Comparison of ENCODE assay signal across 8 mouse cellular contexts in the genomic region with DNA sequence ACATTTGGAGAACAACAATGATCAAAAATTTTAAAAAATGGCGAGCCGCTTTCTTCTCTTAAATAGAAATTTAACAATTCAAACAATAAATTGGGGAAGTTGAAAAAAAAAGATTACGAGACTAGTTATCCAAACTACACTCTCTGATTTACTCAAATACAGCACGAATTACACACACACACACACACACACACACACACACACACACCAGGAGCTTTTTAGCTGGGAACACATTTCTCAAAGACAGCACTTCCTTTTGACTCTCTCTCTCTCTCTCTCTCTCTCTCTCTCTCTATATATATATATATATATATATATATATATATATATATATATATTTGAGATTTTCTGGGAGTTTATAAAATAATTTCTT. TPM values are rescaled to one million over a fixed set of nuclear protein-coding genes. Genes with fewer than 3 reads are reported as not detected.
DNase-seq lines count a peak whose midpoint lies in the region; ATAC-seq and TF ChIP-seq lines count a peak whose summit lies in the region.
"Had no signal": no experiment of that assay in that cellular context is flagged by ENCODE, and none has a peak within 500 bp of the region (broad histone marks: within the 10 kb centered on the region; RNA-seq: fewer than 3 reads in every experiment).

No protein-coding gene starts in this region.

- H3K4me2 ChIP-seq in forebrain, embryonic 14.5 days (ENCODE audit: low read length), result peak overlapping the region; percentile 57
- H3K4me2 ChIP-seq in limb, embryonic 11.5 days (ENCODE audit: low read depth, severe bottlenecking), result peak overlapping the region; percentile 82; the same call in 1 of the 2 replicates
- H3K4me2 ChIP-seq in neural tube, embryonic 14.5 days (ENCODE audit: low read depth, low read length), result peak overlapping the region; percentile 59

- no peaks in the 10 kb centered on the region for H3K36me3 ChIP-seq in forebrain, embryonic 14.5 days (ENCODE audit: control insufficient read depth, insufficient read depth, low read length)
- H3K36me3 ChIP-seq in limb, embryonic 11.5 days (ENCODE audit: control insufficient read depth, insufficient read depth, low read length), result no peaks in the 10 kb centered on the region
- no peaks in the 10 kb centered on the region for H3K36me3 ChIP-seq in neural tube, embryonic 14.5 days (ENCODE audit: control insufficient read depth, insufficient read depth, low read length)

- no peak overlapping the region for H3K9ac ChIP-seq in forebrain, embryonic 14.5 days (ENCODE audit: low read length)
- H3K9ac ChIP-seq in limb, embryonic 11.5 days (ENCODE audit: low read length), result no peak overlapping the region
- H3K9ac ChIP-seq in neural tube, embryonic 14.5 days (replicated peaks; ENCODE audit: low read depth, low read length), result peak overlapping the region; percentile 59; the same call in 1 of the 2 replicates

- no peak overlapping the region for H3K27ac ChIP-seq in layer of hippocampus, adult 2 months
- H3K27ac ChIP-seq in forebrain, embryonic 14.5 days (ENCODE audit: low read depth, low read length), result no peak overlapping the region
- H3K27ac ChIP-seq in limb, embryonic 11.5 days (replicated peaks; ENCODE audit: low read depth, low read length), result peak overlapping the region; percentile 95; the same call in 1 of the 2 replicates
- peak overlapping the region; percentile 95 for H3K27ac ChIP-seq in neural tube, embryonic 14.5 days (ENCODE audit: low read depth, low read length)

- intact Hi-C loops in left cerebral cortex, postnatal 4 days (cut with DNase I), result no loop called here
- intact Hi-C loops in left cerebral cortex, postnatal 36 days (cut with DNase I), result no loop called here

- no peaks in the 10 kb centered on the region for H3K9me3 ChIP-seq in forebrain, embryonic 14.5 days (replicated peaks; ENCODE audit: control insufficient read depth, low read length)
- no peaks in the 10 kb centered on the region for H3K9me3 ChIP-seq in limb, embryonic 11.5 days (ENCODE audit: control insufficient read depth, low read length)
- no peaks in the 10 kb centered on the region for H3K9me3 ChIP-seq in neural tube, embryonic 14.5 days (ENCODE audit: control insufficient read depth, low read length)

- H3K4me1 ChIP-seq in forebrain, embryonic 14.5 days (ENCODE audit: control insufficient read depth, insufficient read depth, low read length), result peaks cover 4% of the 10 kb centered on the region
- H3K4me1 ChIP-seq in limb, embryonic 11.5 days (ENCODE audit: control insufficient read depth, insufficient read depth, low read length), result peaks cover 7% of the 10 kb centered on the region; the same call in 1 of the 2 replicates
- peaks cover 8% of the 10 kb centered on the region for H3K4me1 ChIP-seq in neural tube, embryonic 14.5 days (ENCODE audit: control insufficient read depth, insufficient read depth, low read length)

- peaks cover 52% of the 10 kb centered on the region for H3K27me3 ChIP-seq in forebrain, embryonic 14.5 days (replicated peaks; ENCODE audit: control insufficient read depth, insufficient read depth, low read length)
- H3K27me3 ChIP-seq in limb, embryonic 11.5 days (ENCODE audit: control insufficient read depth, insufficient read depth, low read length), result no peaks in the 10 kb centered on the region
- H3K27me3 ChIP-seq in neural tube, embryonic 14.5 days (ENCODE audit: control insufficient read depth, insufficient read depth, low read length), result no peaks in the 10 kb centered on the region

- TF ChIP-seq CTCF in layer of hippocampus, adult 2 months (conservative IDR thresholded peaks at IDR 0.05), result no peak

- WGBS in forebrain, embryonic 14.5 days, result 16% methylated on average over 4 of the region's 4 CpGs
- WGBS in limb, embryonic 11.5 days, result 15% methylated on average over 4 of the region's 4 CpGs
- 14% methylated on average over 4 of the region's 4 CpGs for WGBS in neural tube, embryonic 14.5 days

- DNase-seq in layer of hippocampus, adult 2 months (ENCODE audit: low spot score in 2 of 2), result no peak
- DNase-seq in layer of hippocampus, postnatal 25 days (ENCODE audit: extremely low spot score in 1 of 2, low spot score in 1 of 2), result no peak
- DNase-seq in forebrain, embryonic 14.5 days (ENCODE audit: low spot score), result no peak
- DNase-seq in limb, embryonic 11.5 days (ENCODE audit: low spot score), result peak; percentile 9
- DNase-seq in left cerebral cortex, postnatal 4 days, result no peak
- DNase-seq in left cerebral cortex, postnatal 36 days (ENCODE audit: low spot score in 2 of 2), result no peak

- peak overlapping the region; percentile 44; the same call in 1 of the 2 replicates for H3K4me3 ChIP-seq in layer of hippocampus, adult 2 months
- H3K4me3 ChIP-seq in forebrain, embryonic 14.5 days (ENCODE audit: low read depth, low read length), result peak overlapping the region; percentile 29; the same call in 1 of the 2 replicates
- H3K4me3 ChIP-seq in limb, embryonic 11.5 days (ENCODE audit: low read depth, low read length), result peak overlapping the region; percentile 42; the same call in 1 of the 2 replicates
- H3K4me3 ChIP-seq in neural tube, embryonic 14.5 days (ENCODE audit: low read depth, low read length), result peak overlapping the region; percentile 34

- no peak for ATAC-seq in forebrain, embryonic 14.5 days
- ATAC-seq in limb, embryonic 11.5 days (ENCODE audit: insufficient number of reproducible peaks, low FRiP score, low TSS enrichment, low read depth), result no peak
- ATAC-seq in neural tube, embryonic 14.5 days (ENCODE audit: low read depth), result no peak

RNA-seq across cellular contexts. Expression of gene Mab21l1, which starts 5.9 kb away (rescaled TPM):
- total RNA-seq in layer of hippocampus, adult 2 months (2021), result under 1 TPM; 0.64 to 0.77 TPM
- under 1 TPM; 0.44 to 0.75 TPM for total RNA-seq in layer of hippocampus, postnatal 25 days (2021)
- polyA plus RNA-seq in forebrain, embryonic 14.5 days (2014; fragmentation: Nextera tagmentation; extraction: Ambion mirVana), result 18.2 and 20.6 TPM in 2 replicates
- 81.1 and 84.6 TPM in 2 replicates for polyA plus RNA-seq in limb, embryonic 11.5 days (2014; fragmentation: Nextera tagmentation; extraction: Ambion mirVana)
- 99.9 and 112 TPM in 2 replicates for polyA plus RNA-seq in neural tube, embryonic 14.5 days (2014; fragmentation: Nextera tagmentation; extraction: Ambion mirVana)
- total RNA-seq in left cerebral cortex, postnatal 4 days (2021), result 1 to 10 TPM; 1.3 to 4.3 TPM
- 1 to 10 TPM in 1 of 2 experiments, under 1 TPM in 1; 0.89 to 1.9 TPM for total RNA-seq in left cerebral cortex, postnatal 36 days (2021)
- total RNA-seq: liver, adult 2 months had no signal
- polyA plus RNA-seq: liver, adult 2 months had no signal

Comparison
In these comparisons a context has a peak if more than half of its experiments do, and no peak if none do; other contexts are left out.
1. H3K27ac ChIP-seq: peak in limb, embryonic 11.5 days (single experiment) and neural tube, embryonic 14.5 days (single experiment); none in layer of hippocampus, adult 2 months (single experiment) and forebrain, embryonic 14.5 days (single experiment).
2. Peak in every context shown above with its lines, with median percentiles within 50 percentile points of each other: H3K4me3 ChIP-seq and H3K4me2 ChIP-seq.